Mouse (Mus musculus): ENCODE data around the gene Gm20388.

DNA sequence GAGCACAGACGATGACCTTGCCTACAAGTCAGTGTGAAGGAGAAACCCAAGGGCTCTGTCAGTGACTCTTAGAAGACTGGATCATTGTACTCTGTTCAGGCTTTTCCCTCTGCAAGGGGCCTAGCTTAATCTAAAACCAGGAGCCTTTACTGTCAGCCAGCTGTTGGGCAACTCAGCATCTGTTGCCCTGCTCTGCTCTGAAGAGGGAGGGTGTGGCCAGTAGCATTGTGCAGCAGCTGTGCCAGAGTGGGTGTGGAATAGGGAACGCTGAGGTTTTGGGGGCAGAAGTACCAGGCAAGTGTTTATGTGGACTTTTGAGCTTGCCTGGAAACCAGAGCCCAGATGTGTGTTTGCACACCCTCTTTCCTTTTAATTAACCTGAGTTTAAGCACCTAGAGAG is 2111.1 kb downstream of the Gm20388 start:
- no peak for TF ChIP-seq CTCF (IDR thresholded peaks at IDR 0.05; ENCODE audit: low read depth)
- TF ChIP-seq EP300 (optimal IDR thresholded peaks at IDR 0.05) = no peak
